Mouse (Mus musculus) myocyte (in vitro differentiated cells): ENCODE results near the gene Pld4.

Source experiments
- CEBPB ChIP-seq: IDR thresholded peaks from 2 replicates; pipeline ENCODE4 v1.6.1; 2011; ENCODE audit warnings: mild to moderate bottlenecking, moderate library complexity; ENCODE audit not compliant: poor library complexity, insufficient read depth, severe bottlenecking
- E2F4 ChIP-seq: IDR thresholded peaks from one replicate; pipeline ENCODE4 v1.6.1; 2011; ENCODE audit warnings: mild to moderate bottlenecking, control low read depth, moderate library complexity; ENCODE audit not compliant: insufficient read depth
- MAX ChIP-seq: IDR thresholded peaks from one replicate; pipeline ENCODE4 v1.6.1; 2011; ENCODE audit warnings: low read depth, mild to moderate bottlenecking, control low read depth
- MYOD1 ChIP-seq, 3 experiments: IDR thresholded peaks; one replicate each; pipeline ENCODE4 v1.6.1; 2011; ENCODE audit warnings: control low read depth in 2 of 3, low read depth in 2 of 3, mild to moderate bottlenecking in 2 of 3, moderate library complexity in 1 of 3; ENCODE audit not compliant: insufficient read length in 2 of 3, control insufficient read depth in 1 of 3
- MYOG ChIP-seq, 3 experiments: IDR thresholded peaks; one replicate each; pipeline ENCODE4 v1.6.1; 2011; ENCODE audit warnings: control low read depth in 2 of 3, low read depth in 2 of 3, mild to moderate bottlenecking in 2 of 3; ENCODE audit not compliant: insufficient read length in 2 of 3, control insufficient read depth in 1 of 3, insufficient read depth in 1 of 3
- POLR2A ChIP-seq: IDR thresholded peaks from one replicate; pipeline ENCODE4 v1.6.1; 2011; ENCODE audit warnings: low read depth, mild to moderate bottlenecking, control low read depth, moderate library complexity; ENCODE audit not compliant: insufficient read length
- POLR2AphosphoS2 ChIP-seq: IDR thresholded peaks from one replicate; pipeline ENCODE4 v1.6.1; 2011; ENCODE audit warnings: low read depth, control low read depth; ENCODE audit not compliant: insufficient read length
- SRF ChIP-seq: IDR thresholded peaks from one replicate; pipeline ENCODE4 v1.6.1; 2011; ENCODE audit warnings: low read depth; ENCODE audit not compliant: control insufficient read depth, insufficient read length
- TCF12 ChIP-seq: IDR thresholded peaks from one replicate; pipeline ENCODE4 v1.6.1; 2011; ENCODE audit warnings: mild to moderate bottlenecking, control low read depth; ENCODE audit not compliant: poor library complexity, insufficient read depth, severe bottlenecking
- TCF3 ChIP-seq: IDR thresholded peaks from one replicate; pipeline ENCODE4 v1.6.1; 2011; ENCODE audit warnings: low read depth, control low read depth; ENCODE audit not compliant: insufficient read length
- USF1 ChIP-seq: IDR thresholded peaks from one replicate; pipeline ENCODE4 v1.6.1; 2011; ENCODE audit warnings: low read depth, mild to moderate bottlenecking, control low read depth, moderate library complexity

DNA sequence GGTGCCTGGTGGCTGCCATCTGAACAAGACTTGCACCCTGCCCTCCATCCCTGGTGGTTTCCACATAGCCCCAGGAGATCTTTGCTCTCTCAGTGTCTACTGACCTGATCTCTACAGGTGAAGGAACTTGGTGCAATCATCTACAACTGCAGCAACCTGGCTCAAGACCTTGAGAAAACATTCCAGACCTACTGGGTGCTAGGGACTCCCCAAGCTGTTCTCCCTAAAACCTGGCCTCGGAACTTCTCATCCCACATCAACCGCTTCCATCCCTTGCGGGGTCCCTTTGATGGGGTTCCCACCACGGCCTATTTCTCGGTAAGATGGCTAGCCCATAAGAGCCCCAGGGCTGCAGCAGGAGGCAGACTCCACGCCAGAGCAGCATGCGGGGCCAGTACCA is 6.1 kb downstream of the Pld4 start:
- TF ChIP-seq USF1 = no peak
- no peak for TF ChIP-seq MAX
- TF ChIP-seq MYOD1 (IDR thresholded peaks at IDR 0.05; ENCODE audit: control insufficient read depth in 1 of 3, insufficient read length in 2 of 3, low read depth in 2 of 3) = no peak
- TF ChIP-seq POLR2A = no peak
- no peak for TF ChIP-seq CEBPB
- no peak for TF ChIP-seq MYOG (IDR thresholded peaks at IDR 0.05; ENCODE audit: control insufficient read depth in 1 of 3, insufficient read depth in 1 of 3, insufficient read length in 2 of 3, low read depth in 2 of 3)
- no peak for TF ChIP-seq POLR2AphosphoS2
- TF ChIP-seq TCF3 = no peak
- TF ChIP-seq E2F4 = no peak
- no peak for TF ChIP-seq TCF12
- TF ChIP-seq SRF = no peak
